Mouse (Mus musculus): ENCODE results near the gene Kdelr3.

Gene Kdelr3

DNA sequence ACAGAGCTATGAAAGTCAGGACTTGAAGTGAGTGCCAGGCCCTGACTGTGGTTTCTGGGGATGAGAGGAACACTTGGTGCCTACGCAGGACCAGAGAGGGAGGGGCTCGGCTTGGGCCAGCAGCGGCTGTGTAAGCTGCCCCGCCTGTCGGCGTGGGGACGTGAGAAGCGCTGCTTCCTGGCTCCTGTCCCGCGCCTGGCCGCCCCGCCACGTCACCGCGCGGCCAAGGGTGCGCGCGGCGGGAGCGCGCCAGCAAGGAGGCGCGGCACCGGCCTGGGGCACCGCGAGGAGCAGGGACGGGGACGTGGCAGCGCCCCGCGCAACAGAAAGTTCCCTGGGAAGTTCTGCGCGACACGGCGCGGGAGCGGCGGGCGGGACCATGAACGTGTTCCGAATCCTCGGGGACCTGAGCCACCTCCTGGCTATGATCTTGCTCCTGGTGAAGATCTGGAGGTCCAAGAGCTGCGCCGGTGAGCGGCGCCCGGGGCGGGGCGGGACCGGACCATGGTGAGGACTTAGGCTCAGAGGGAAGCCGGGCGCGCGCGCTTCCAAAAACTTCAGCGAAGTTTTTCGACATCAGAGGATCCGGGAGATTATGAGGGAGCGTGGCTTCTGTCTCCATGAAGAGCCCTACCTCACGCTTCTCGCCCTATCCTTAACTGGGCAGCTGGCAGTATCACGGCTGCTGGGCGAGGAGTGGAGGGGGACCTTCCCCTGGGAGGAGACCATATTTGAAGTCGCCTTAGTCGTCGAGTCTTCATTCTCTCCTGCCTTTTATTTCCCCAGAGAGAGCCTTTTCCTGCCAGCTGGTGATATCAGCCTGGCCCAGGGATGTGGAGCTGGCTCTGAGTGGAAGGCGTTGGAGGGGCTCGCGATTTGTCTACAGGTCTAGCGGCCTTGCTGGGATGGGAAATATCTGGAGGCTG is at the start of gene Kdelr3:
Kdelr3 (plus strand) TSS at position 241 of the 926 bp plus-strand sequence.
- DNase-seq = no peak

GRCm38 (mm10) chr15:79466601-79467286 is 49.5 kb upstream of the Kdelr3 start:
- peak; percentile 51 to 82 for DNase-seq

GRCm38 (mm10) chr15:79469577-79469976 is 46.6 kb upstream of the Kdelr3 start:
- DNase-seq = no peak

- no peak for DNase-seq
These were observed 45.6 kb upstream of the Kdelr3 start for GRCm38 (mm10) chr15:79470583-79470982.

GRCm38 (mm10) chr15:79471095-79471494 is 45.1 kb upstream of the Kdelr3 start:
- DNase-seq = no peak

- DNase-seq = no peak
These were observed 43.2 kb upstream of the Kdelr3 start for GRCm38 (mm10) chr15:79473042-79473441.

DNA sequence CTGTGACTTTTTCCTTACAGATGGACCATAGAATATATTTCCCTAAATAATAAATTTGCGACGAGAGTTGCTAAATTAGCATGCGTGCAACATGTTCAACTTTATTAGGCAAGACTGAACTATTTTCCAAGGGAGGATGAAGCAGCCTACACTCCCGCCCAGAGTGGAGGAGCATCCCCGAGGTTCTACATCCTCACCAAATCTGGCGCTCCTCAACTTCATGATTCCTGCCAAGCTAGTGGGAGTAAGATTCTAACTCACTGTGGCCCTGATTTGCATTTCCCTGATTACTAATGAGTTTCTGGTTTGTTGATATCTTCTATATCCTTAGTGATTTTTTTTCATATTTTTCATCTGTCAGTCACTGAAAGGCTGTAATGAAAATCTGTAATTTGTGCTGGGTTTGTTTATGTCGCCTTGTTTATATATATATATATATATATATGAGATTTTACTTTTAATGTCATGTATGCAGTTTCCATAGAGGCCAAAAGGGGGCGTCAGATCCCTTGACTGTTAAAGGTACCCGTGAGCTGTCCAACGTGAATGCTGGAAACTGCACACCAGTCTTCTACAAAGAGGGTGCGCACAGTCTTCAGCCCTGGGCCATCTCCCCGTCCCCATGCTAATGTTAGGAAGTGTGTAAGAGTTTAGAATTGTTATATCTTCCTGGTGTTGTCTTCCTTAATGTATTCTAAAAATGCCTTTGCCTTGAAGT is 42.4 kb upstream of the Kdelr3 start:
- DNase-seq = no peak

DNA sequence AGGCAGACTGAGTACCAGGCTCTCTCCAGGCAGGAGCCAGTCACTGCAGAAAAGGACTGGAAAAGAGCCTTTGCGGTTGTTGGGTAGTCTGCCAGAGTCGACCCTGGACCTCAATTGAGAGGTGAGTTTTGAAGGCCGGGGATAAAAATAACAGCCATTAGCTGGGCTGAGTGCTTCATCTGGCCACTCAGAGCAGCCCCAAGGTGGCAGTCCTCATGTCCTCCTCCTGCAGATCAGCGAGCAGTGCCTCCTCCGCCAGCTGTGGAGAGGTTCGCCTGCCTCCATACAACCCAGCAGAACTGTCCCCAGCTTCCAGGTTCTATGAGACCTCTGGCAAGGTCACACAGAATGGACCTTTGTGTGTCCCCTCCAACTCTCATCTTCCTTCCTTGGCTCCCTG is 39.0 kb upstream of the Kdelr3 start:
- DNase-seq = no peak

GRCm38 (mm10) chr15:79481181-79481688 is 35.0 kb upstream of the Kdelr3 start:
- DNase-seq = no peak

- no peak for DNase-seq
These were observed 26.7 kb upstream of the Kdelr3 start for GRCm38 (mm10) chr15:79489463-79489862.

DNA sequence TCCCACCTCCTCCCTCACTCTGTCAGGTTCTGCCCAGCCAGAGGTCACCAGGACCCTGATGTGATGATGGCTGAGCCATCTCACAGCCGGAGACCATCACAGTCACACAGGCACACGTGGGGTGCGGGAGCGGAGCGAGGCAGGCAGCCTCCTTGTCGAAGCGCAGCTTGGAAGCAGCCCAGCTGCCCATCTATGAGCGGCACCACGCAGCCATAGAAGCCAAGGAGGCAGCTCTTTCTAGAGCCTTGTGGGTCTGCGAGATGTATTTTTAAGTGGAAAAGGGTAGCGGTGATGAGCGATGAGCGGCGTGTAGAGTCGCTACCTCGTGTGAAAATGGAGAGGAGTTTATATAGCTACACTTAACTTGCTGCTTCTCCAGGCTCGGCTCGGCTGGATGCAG is 22.7 kb upstream of the Kdelr3 start:
- DNase-seq = no peak

DNA sequence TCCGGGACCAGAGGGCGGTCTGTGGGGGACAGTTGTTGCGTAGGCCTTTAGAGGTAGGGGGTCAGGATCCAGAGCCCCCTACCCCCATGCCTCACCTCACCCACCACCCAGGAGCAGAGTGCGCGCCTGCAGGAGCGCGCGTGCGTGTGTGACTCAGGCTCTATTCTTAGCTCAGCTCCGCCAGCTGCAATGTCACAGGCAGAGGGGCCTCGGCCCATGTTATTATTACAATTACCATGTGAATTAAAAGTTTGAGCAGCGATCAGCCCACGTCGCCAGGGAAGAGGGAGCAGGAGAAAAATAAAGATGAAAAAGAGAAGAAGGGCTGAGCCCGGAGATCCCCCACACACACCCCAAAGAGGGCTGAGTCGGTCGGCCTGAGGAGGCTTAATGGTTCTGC is 16.1 kb upstream of the Kdelr3 start:
- DNase-seq = no peak

DNA sequence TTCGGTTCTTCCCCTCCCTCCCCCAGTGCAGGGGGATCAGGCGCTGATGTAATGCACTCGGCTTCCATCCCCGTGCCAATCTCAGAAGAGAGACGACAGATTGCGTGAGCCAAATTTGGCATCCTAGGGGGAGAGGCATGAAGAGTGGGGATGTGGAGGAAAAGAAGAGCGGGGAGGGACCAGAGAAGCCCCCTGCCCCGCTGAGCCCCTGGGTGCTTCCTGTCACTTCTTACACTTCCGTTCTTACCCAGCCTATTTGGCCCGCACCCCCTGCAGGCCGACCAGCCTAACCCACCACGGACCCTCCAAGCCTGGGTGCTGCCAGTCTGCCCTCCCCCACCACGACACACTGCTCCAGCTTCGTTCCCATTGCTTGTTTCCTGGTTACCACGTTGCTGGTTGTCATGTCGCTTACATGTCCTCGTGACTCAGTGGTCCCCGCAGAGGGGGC is 13.3 kb upstream of the Kdelr3 start:
- DNase-seq = no peak

- no peak for DNase-seq
These were observed 12.8 kb upstream of the Kdelr3 start for GRCm38 (mm10) chr15:79503438-79503837.

- no peak for DNase-seq
These were observed 11.3 kb upstream of the Kdelr3 start, which contains the start of gene Kcnj4 for GRCm38 (mm10) chr15:79504707-79505452. TSS of gene Kcnj4 (minus strand) at chr15:79505241.

DNA sequence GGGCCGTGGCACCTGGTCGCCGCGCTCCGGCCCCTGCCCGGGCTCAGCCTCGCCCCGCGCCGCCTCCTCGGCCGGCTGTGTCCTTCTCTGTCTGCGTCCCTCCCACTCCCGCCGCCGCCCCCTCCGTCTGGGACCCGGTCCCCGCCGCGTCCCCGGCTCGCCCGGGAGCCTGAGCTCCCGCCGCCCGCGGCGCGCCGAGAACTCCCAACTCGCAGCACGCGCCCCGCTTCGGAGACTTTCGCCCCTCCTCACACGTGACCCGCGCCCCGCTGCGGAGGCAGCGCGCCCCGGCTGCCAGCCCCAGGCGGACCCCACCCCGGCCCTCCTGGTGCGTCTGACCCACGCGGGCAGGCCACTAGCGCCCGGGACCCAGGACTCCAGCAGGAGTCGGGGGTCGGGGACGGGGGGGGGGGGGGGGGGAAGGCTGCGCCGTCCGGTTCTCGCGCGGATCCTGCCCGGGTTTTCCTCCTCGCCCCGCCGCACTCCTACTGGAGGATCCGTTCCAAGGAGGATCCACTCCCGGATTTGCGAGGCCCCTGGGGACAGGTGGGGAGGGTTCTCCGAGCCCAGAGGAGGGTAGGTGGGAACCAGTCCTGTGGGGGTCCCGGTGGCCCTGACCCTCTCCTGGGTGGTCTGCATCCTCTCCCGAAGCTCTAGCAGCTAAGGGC is 10.5 kb upstream of the Kdelr3 start:
- no peak for DNase-seq

DNA sequence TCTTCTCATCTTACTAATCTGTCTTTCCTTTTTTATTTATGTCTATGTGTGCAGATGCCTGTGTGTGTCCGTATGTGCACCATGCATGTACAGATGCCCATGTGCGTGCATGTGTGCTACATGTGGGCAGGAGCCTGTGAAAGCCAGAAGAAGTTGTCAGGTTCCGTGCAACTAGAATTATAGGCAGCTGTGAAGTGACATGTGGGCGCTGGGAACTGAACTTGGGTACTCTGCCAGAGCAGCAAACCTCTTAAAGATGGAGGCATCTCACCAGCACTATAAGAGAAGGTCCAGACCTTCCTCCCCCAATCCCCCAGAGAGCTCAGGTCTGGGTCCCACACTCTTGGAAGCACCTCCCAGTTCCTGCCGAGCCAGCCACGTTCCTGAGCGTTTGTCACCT is 9.8 kb upstream of the Kdelr3 start:
- no peak for DNase-seq

GRCm38 (mm10) chr15:79507055-79507828 is 9.0 kb upstream of the Kdelr3 start:
- no peak for DNase-seq

DNA sequence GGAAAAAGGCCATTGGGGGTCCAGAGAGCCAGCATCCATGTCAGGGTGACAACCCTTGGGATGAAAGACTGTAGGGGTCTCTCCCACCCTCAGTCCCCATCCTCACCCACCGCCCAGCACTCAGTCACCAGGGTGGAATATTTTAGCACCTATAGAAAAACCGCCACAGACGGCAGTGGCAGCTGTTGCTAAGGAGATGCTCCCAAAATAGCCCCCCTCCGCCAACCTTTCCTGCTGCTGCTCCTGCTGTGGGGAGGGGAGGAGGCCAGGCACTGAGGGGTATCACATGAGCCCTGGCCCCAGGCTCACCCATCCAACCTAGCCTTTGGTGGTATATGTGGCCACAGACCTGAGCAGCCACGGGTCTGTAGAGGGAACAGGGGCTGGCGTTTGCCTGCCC is 6.2 kb upstream of the Kdelr3 start:
- no peak for DNase-seq

DNA sequence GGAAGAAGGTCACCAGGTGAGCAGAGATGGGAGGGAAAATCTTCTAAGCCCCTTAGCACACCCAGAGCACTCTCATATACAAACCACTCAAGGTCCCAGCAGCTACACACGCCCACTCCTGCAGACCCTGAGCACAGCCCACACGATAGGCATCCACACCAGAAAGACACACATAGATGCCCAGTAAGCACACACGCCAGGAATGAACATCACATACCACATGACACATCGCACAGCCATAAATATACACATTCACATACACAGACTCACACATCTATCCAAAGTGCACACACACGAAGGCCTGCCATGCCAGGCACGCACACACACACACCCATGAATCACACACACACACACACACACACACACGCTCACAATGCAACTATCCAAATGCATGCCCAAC is 5.8 kb upstream of the Kdelr3 start:
- DNase-seq = no peak

All from spleen, adult 18-20 months (tissue).